Mouse (Mus musculus): ENCODE results near the gene Car8. TPM values are rescaled to one million over a fixed set of nuclear protein-coding genes. Genes with fewer than 3 reads are reported as not detected.

Gene Car8
- total and polyA plus RNA-seq, 2 experiments from 2014 or later = 17.7 to 31.6 TPM

- no peak overlapping the region for H3K4me2 ChIP-seq (ENCODE audit: low read depth, low read length, poor library complexity, severe bottlenecking)
- TF ChIP-seq CTCF (IDR thresholded peaks at IDR 0.05) = no peak
- no peaks in the 10 kb centered on the region for H3K27me3 ChIP-seq (ENCODE audit: insufficient read depth, low read length)
- H3K9me3 ChIP-seq (ENCODE audit: low read length) = no peaks in the 10 kb centered on the region
- no peaks in the 10 kb centered on the region for H3K4me1 ChIP-seq (ENCODE audit: insufficient read depth, low read length)
- H3K27ac ChIP-seq (ENCODE audit: low read depth, low read length) = no peak overlapping the region
- DNase-seq (ENCODE audit: low spot score) (no peak), ATAC-seq (ENCODE audit: low FRiP score) (no peak)
- H3K36me3 ChIP-seq (ENCODE audit: insufficient read depth, low read length) = no peaks in the 10 kb centered on the region
- 73% methylated on average over 3 of the region's 3 CpGs for WGBS
- H3K9ac ChIP-seq (replicated peaks; ENCODE audit: low read length, poor library complexity, severe bottlenecking) = no peak overlapping the region
- no peak overlapping the region for H3K4me3 ChIP-seq (ENCODE audit: low read depth, low read length)
These were observed 20.8 kb downstream of the Car8 start for GRCm38 (mm10) chr4:8218004-8218403.

GRCm38 (mm10) chr4:8217272-8217671, 21.6 kb downstream of the Car8 start:
- WGBS = 83% methylated on average over 5 of the region's 5 CpGs
- Histone ChIP-seq H3K4me3 (ENCODE audit: low read depth, low read length) (no peak overlapping the region), H3K9ac (replicated peaks; ENCODE audit: low read length, poor library complexity, severe bottlenecking) (no peak overlapping the region), H3K27me3 (ENCODE audit: insufficient read depth, low read length) (no peaks in the 10 kb centered on the region), H3K27ac (ENCODE audit: low read depth, low read length) (no peak overlapping the region), H3K4me1 (ENCODE audit: insufficient read depth, low read length) (no peaks in the 10 kb centered on the region), H3K4me2 (ENCODE audit: low read depth, low read length, poor library complexity, severe bottlenecking) (no peak overlapping the region), H3K36me3 (ENCODE audit: insufficient read depth, low read length) (no peaks in the 10 kb centered on the region), H3K9me3 (ENCODE audit: low read length) (no peaks in the 10 kb centered on the region)
- DNase-seq (ENCODE audit: low spot score) (no peak), ATAC-seq (ENCODE audit: low FRiP score) (no peak)
- TF ChIP-seq CTCF (IDR thresholded peaks at IDR 0.05) = no peak

GRCm38 (mm10) chr4:8216551-8216950, 22.3 kb downstream of the Car8 start:
- H3K4me3 ChIP-seq (ENCODE audit: low read depth, low read length) = no peak overlapping the region
- H3K9me3 ChIP-seq (ENCODE audit: low read length) = no peaks in the 10 kb centered on the region
- H3K27ac ChIP-seq (ENCODE audit: low read depth, low read length) = no peak overlapping the region
- 38% methylated on average over 6 of the region's 6 CpGs for WGBS
- no peak for TF ChIP-seq CTCF (IDR thresholded peaks at IDR 0.05)
- H3K36me3 ChIP-seq (ENCODE audit: insufficient read depth, low read length) = no peaks in the 10 kb centered on the region
- no peaks in the 10 kb centered on the region for H3K27me3 ChIP-seq (ENCODE audit: insufficient read depth, low read length)
- H3K4me2 ChIP-seq (ENCODE audit: low read depth, low read length, poor library complexity, severe bottlenecking) = no peak overlapping the region
- H3K9ac ChIP-seq (replicated peaks; ENCODE audit: low read length, poor library complexity, severe bottlenecking) = no peak overlapping the region
- ATAC-seq (ENCODE audit: low FRiP score) = 0 out of 2 replicates have a peak, but pooled peaks have one; percentile 20
- DNase-seq (ENCODE audit: low spot score) = no peak
- no peaks in the 10 kb centered on the region for H3K4me1 ChIP-seq (ENCODE audit: insufficient read depth, low read length)

- Histone ChIP-seq H3K4me2 (ENCODE audit: low read depth, low read length, poor library complexity, severe bottlenecking) (no peak overlapping the region), H3K36me3 (ENCODE audit: insufficient read depth, low read length) (no peaks in the 10 kb centered on the region), H3K9me3 (ENCODE audit: low read length) (no peaks in the 10 kb centered on the region), H3K4me1 (ENCODE audit: insufficient read depth, low read length) (no peaks in the 10 kb centered on the region), H3K9ac (replicated peaks; ENCODE audit: low read length, poor library complexity, severe bottlenecking) (no peak overlapping the region), H3K27me3 (ENCODE audit: insufficient read depth, low read length) (no peaks in the 10 kb centered on the region), H3K27ac (ENCODE audit: low read depth, low read length) (no peak overlapping the region), H3K4me3 (ENCODE audit: low read depth, low read length) (no peak overlapping the region)
- 90% methylated on average over 2 of the region's 2 CpGs for WGBS
- TF ChIP-seq CTCF (IDR thresholded peaks at IDR 0.05) = no peak
- DNase-seq (ENCODE audit: low spot score) = no peak
- ATAC-seq (ENCODE audit: low FRiP score) = no peak
These were observed 25.2 kb downstream of the Car8 start for GRCm38 (mm10) chr4:8213661-8214060.

- no peaks in the 10 kb centered on the region for H3K27me3 ChIP-seq (ENCODE audit: insufficient read depth, low read length)
- H3K4me1 ChIP-seq (ENCODE audit: insufficient read depth, low read length) = no peaks in the 10 kb centered on the region
- WGBS = 74% methylated on average over 8 of the region's 8 CpGs
- ATAC-seq (ENCODE audit: low FRiP score) (no peak), DNase-seq (ENCODE audit: low spot score) (no peak)
- no peak overlapping the region for H3K4me2 ChIP-seq (ENCODE audit: low read depth, low read length, poor library complexity, severe bottlenecking)
- no peaks in the 10 kb centered on the region for H3K9me3 ChIP-seq (ENCODE audit: low read length)
- TF ChIP-seq CTCF (IDR thresholded peaks at IDR 0.05) = no peak
- H3K36me3 ChIP-seq (ENCODE audit: insufficient read depth, low read length) = no peaks in the 10 kb centered on the region
- H3K4me3 ChIP-seq (ENCODE audit: low read depth, low read length) = no peak overlapping the region
- no peak overlapping the region for H3K27ac ChIP-seq (ENCODE audit: low read depth, low read length)
- H3K9ac ChIP-seq (replicated peaks; ENCODE audit: low read length, poor library complexity, severe bottlenecking) = no peak overlapping the region
These were observed 25.8 kb downstream of the Car8 start for GRCm38 (mm10) chr4:8212873-8213569.

GRCm38 (mm10) chr4:8210452-8210851, 28.4 kb downstream of the Car8 start:
- Histone ChIP-seq H3K9ac (replicated peaks; ENCODE audit: low read length, poor library complexity, severe bottlenecking) (no peak overlapping the region), H3K4me2 (ENCODE audit: low read depth, low read length, poor library complexity, severe bottlenecking) (no peak overlapping the region), H3K9me3 (ENCODE audit: low read length) (no peaks in the 10 kb centered on the region), H3K27me3 (ENCODE audit: insufficient read depth, low read length) (no peaks in the 10 kb centered on the region), H3K36me3 (ENCODE audit: insufficient read depth, low read length) (no peaks in the 10 kb centered on the region), H3K4me1 (ENCODE audit: insufficient read depth, low read length) (no peaks in the 10 kb centered on the region), H3K27ac (ENCODE audit: low read depth, low read length) (no peak overlapping the region), H3K4me3 (ENCODE audit: low read depth, low read length) (no peak overlapping the region)
- ATAC-seq (ENCODE audit: low FRiP score) = no peak
- no peak for TF ChIP-seq CTCF (IDR thresholded peaks at IDR 0.05)
- no peak for DNase-seq (ENCODE audit: low spot score)
- 95% methylated on average over 2 of the region's 2 CpGs for WGBS
